Mouse (Mus musculus): ENCODE data around the gene Frmd4a. TPM values are rescaled to one million over a fixed set of nuclear protein-coding genes. Genes with fewer than 3 reads are reported as not detected.

Gene Frmd4a
- polyA plus RNA-seq, 1 experiment from 2014 or later: 35.9 TPM

DNA sequence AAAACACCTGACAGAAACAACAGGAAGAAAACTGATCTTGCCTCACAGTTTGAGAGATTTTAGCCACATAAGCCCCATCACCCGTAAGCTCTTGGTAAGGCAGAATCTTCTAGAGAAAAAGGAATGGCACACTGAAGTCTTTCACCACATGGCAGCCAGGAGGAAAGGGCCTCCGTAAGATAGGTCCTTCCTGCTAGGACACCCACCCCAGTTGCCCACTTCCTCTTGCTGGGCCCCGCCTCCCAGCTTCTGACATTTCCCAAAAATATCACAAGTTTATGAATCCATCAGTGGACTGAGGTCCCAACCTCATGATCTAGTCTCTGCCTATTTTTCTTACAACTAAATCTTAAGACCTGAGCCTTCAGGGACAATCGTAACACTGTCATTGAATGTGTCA is 373.6 kb downstream of the Frmd4a start:
- ATAC-seq (replicated peaks; ENCODE audit: low FRiP score): no peak
- no peaks in the 10 kb centered on the region for H3K27me3 ChIP-seq
- H3K9ac ChIP-seq: no peak overlapping the region

DNA sequence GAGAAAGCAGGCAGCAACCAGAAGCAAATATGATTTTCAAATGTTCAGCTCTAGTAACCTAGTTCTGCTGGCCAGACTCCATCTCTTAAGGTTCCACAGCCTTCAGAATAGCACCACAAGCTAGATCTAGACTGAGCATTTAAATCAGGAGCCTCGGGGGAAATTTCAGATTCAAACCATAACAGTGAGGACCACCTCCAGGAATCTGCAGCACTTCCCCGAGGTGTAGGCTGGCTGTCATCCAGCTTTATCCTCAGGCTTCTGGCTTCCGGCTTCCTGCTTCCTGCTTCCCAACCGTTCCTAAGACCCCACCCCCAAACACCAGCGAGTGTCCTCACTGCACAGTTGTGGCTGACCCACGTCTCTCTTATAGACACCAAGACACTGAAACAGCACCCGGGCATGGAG is 374.2 kb downstream of the Frmd4a start:
- H3K9me3 ChIP-seq (replicated peaks): no peaks in the 10 kb centered on the region
- ATAC-seq (replicated peaks; ENCODE audit: low FRiP score): peak; percentile 56
- no peaks in the 10 kb centered on the region for H3K27me3 ChIP-seq
- H3K36me3 ChIP-seq: no peaks in the 10 kb centered on the region
- H3K4me1 ChIP-seq: peaks cover 16% of the 10 kb centered on the region
- H3K27ac ChIP-seq: peak overlapping the region; percentile 79
- 33% methylated on average over 7 of the region's 7 CpGs for WGBS
- peak overlapping the region; percentile 29 for H3K4me2 ChIP-seq
- no peak overlapping the region for H3K9ac ChIP-seq
- 0 out of 2 replicates have a peak overlapping the region, but pooled peaks have one; percentile 12 for H3K4me3 ChIP-seq (replicated peaks)

More for the DNA sequence above, 373.6 kb downstream of the Frmd4a start:
- no peak overlapping the region for H3K4me2 ChIP-seq
- no peak overlapping the region for H3K4me3 ChIP-seq (replicated peaks)
- 77% methylated on average over 4 of the region's 4 CpGs for WGBS
- H3K27ac ChIP-seq: peak overlapping the region; percentile 79; the same call in 1 of the 2 replicates
- no peaks in the 10 kb centered on the region for H3K36me3 ChIP-seq
- no peaks in the 10 kb centered on the region for H3K9me3 ChIP-seq (replicated peaks)
- H3K4me1 ChIP-seq: peaks cover 20% of the 10 kb centered on the region

DNA sequence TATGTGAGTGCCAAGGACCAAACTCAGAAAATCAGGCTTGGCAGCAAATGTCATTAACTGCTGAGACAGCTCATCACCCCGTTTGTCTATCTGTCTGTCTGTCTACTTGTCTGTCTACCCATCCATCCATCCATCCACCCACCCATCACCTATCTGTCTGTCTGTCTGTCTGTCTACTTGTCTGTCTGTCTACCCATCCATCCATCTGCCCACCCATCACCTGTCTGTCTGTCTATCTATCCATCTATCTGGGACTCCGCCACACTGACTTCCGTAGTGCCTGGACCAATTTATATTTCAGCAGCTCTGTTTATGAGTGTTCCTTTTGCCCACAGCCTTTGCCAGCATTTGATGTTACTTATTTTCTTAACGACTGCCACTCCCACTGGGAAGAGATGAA is 375.5 kb downstream of the Frmd4a start:
- no peak for ATAC-seq (replicated peaks; ENCODE audit: low FRiP score)
- WGBS: 94% methylated on average over 4 of the region's 4 CpGs
- Histone ChIP-seq H3K9me3 (replicated peaks) (no peaks in the 10 kb centered on the region), H3K4me1 (peaks cover 13% of the 10 kb centered on the region), H3K36me3 (no peaks in the 10 kb centered on the region), H3K4me3 (replicated peaks) (no peak overlapping the region), H3K4me2 (no peak overlapping the region), H3K27me3 (no peaks in the 10 kb centered on the region), H3K27ac (no peak overlapping the region), H3K9ac (no peak overlapping the region)

GRCm38 (mm10) chr2:4394641-4395040 is 377.1 kb downstream of the Frmd4a start:
- no peak for ATAC-seq (replicated peaks; ENCODE audit: low FRiP score)
- WGBS: 73% methylated on average over 7 of the region's 7 CpGs
- H3K9ac ChIP-seq: no peak overlapping the region
- H3K36me3 ChIP-seq: no peaks in the 10 kb centered on the region
- H3K9me3 ChIP-seq (replicated peaks): no peaks in the 10 kb centered on the region
- no peak overlapping the region for H3K4me3 ChIP-seq (replicated peaks)
- no peak overlapping the region for H3K27ac ChIP-seq
- peaks cover 16% of the 10 kb centered on the region for H3K4me1 ChIP-seq
- no peaks in the 10 kb centered on the region for H3K27me3 ChIP-seq
- H3K4me2 ChIP-seq: no peak overlapping the region

- no peaks in the 10 kb centered on the region for H3K9me3 ChIP-seq (replicated peaks)
- H3K9ac ChIP-seq: no peak overlapping the region
- no peaks in the 10 kb centered on the region for H3K36me3 ChIP-seq
- WGBS: 75% methylated on average over 1 of the region's 1 CpGs
- 0 out of 2 replicates have a peak overlapping the region, but pooled peaks have one; percentile 4 for H3K27ac ChIP-seq
- peaks cover 27% of the 10 kb centered on the region for H3K4me1 ChIP-seq
- no peak for ATAC-seq (replicated peaks; ENCODE audit: low FRiP score)
- H3K27me3 ChIP-seq: no peaks in the 10 kb centered on the region
- no peak overlapping the region for H3K4me3 ChIP-seq (replicated peaks)
- no peak overlapping the region for H3K4me2 ChIP-seq
Measured at GRCm38 (mm10) chr2:4399721-4400120, 382.2 kb downstream of the Frmd4a start.

DNA sequence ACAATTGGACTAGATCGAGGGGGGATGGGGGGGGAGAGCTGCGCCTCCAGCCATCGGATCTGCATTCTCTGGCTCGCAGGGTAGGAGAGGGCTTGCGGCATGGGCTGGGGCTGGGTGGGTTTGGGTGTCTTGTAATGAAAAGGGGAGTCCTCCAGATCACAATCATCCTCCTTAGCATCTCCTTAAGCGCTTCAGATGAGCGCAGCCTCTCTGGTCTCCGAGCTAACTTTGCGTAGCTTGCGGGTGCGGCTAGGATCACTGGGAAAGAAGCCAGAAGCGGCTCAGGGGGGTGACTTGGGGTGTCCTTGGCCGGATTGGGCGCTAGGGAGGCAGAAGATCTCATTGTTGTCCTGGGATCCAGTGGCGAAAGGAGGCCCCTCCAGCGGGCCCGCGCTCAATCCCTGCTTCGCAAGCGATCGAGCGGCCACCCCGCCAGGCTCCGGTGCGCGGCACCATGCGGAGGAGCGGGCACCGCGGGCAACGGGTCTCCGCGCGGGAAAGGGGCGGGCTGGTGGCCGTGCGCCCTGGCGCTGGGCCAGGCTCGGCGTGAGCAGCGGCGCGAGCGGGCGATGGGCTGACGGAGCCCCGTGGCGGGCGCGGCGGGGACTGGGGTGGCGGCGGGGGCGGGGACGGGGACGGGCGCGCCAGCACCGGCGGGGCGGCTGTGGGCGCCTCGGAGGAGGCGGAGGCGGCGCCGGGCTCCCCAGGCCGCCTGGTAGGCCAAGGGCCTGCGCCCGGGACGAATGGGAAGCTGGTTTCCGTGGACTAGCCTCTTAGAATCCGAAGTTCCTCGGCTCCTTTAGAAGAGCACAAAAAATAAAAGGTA is 383.5 kb downstream of the Frmd4a start:
- under 1% methylated on average over 68 of the region's 74 CpGs for WGBS
- H3K4me1 ChIP-seq: peaks cover 27% of the 10 kb centered on the region
- ATAC-seq (replicated peaks; ENCODE audit: low FRiP score): peak; percentile 74
- H3K36me3 ChIP-seq: no peaks in the 10 kb centered on the region
- H3K4me3 ChIP-seq (replicated peaks): peak overlapping the region; percentile 74
- peak overlapping the region; percentile 88 for H3K27ac ChIP-seq
- H3K4me2 ChIP-seq: peak overlapping the region; percentile 94
- peak overlapping the region; percentile 81 for H3K9ac ChIP-seq
- H3K27me3 ChIP-seq: no peaks in the 10 kb centered on the region
- H3K9me3 ChIP-seq (replicated peaks): no peaks in the 10 kb centered on the region

- Histone ChIP-seq H3K27me3 (no peaks in the 10 kb centered on the region), H3K4me1 (peaks cover 27% of the 10 kb centered on the region), H3K9me3 (replicated peaks) (no peaks in the 10 kb centered on the region), H3K36me3 (no peaks in the 10 kb centered on the region), H3K9ac (peak overlapping the region; percentile 81), H3K4me3 (replicated peaks) (peak overlapping the region; percentile 74), H3K4me2 (peak overlapping the region; percentile 94), H3K27ac (peak overlapping the region; percentile 88)
- WGBS: 2% methylated on average over 28 of the region's 28 CpGs
- peak; percentile 62 for ATAC-seq (replicated peaks; ENCODE audit: low FRiP score)
Measured at GRCm38 (mm10) chr2:4401597-4402581, 384.4 kb downstream of the Frmd4a start.

DNA sequence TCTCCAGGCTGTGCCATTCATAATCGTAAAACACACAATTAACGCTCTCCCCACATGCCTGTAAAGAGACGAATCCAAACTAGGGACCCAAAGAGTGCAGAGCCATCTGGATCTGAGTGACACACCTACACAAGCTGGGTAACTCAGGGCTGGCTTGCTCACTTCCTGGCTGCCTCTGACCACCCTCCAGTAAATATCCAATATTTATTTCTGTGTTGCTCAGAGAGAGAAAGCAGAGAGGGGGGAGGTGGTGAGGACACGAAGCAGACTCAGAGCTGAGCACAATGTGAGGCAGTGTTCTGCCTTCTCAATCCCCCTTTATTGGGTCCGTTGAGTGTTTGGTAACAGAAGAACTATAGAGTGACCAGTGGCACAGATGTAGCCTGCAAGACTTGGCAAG is 389.5 kb downstream of the Frmd4a start:
- no peak overlapping the region for H3K4me2 ChIP-seq

DNA sequence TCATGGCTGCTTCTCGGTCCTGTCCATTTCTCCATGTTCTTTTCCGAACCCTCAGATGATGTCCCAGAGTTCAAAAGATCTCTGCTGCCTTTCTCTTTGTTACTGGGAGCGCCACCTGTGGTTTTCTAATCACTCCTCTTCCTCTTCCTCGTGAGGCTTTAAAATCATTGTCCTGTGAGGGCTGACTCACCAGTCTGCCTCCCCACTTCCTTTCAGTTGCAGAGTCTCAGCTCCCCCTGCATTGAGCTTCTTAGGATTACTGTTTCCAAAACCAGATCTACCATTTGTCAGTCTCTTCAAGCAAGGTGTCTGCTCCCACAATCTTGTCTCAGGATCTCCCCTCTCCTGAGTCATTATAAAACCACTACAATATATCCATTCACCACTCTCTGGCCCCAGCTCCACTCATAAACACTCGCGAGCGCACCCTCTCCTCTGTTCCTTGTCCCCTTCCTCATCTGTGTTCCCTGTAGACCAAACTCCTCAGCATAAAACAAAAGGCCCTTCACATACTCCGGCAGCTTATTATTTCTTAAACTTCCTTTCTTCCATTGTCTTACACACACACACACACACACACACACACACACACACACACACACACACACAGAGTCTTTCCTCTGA is 392.4 kb downstream of the Frmd4a start:
- Histone ChIP-seq H3K36me3 (no peaks in the 10 kb centered on the region), H3K27me3 (no peaks in the 10 kb centered on the region), H3K4me1 (peaks cover 18% of the 10 kb centered on the region; the same call in 1 of the 2 replicates), H3K4me2 (no peak overlapping the region), H3K9ac (no peak overlapping the region), H3K4me3 (replicated peaks) (no peak overlapping the region), H3K9me3 (replicated peaks) (no peaks in the 10 kb centered on the region), H3K27ac (peak overlapping the region; percentile 51; the same call in 1 of the 2 replicates)
- WGBS: 67% methylated on average over 8 of the region's 8 CpGs
- ATAC-seq (replicated peaks; ENCODE audit: low FRiP score): no peak

More for the DNA sequence above, 389.5 kb downstream of the Frmd4a start:
- Histone ChIP-seq H3K9me3 (replicated peaks) (no peaks in the 10 kb centered on the region), H3K36me3 (no peaks in the 10 kb centered on the region), H3K4me3 (replicated peaks) (no peak overlapping the region), H3K4me1 (peaks cover 20% of the 10 kb centered on the region), H3K27ac (no peak overlapping the region), H3K27me3 (no peaks in the 10 kb centered on the region), H3K9ac (no peak overlapping the region)
- WGBS: 68% methylated on average over 5 of the region's 5 CpGs
- no peak for ATAC-seq (replicated peaks; ENCODE audit: low FRiP score)

DNA sequence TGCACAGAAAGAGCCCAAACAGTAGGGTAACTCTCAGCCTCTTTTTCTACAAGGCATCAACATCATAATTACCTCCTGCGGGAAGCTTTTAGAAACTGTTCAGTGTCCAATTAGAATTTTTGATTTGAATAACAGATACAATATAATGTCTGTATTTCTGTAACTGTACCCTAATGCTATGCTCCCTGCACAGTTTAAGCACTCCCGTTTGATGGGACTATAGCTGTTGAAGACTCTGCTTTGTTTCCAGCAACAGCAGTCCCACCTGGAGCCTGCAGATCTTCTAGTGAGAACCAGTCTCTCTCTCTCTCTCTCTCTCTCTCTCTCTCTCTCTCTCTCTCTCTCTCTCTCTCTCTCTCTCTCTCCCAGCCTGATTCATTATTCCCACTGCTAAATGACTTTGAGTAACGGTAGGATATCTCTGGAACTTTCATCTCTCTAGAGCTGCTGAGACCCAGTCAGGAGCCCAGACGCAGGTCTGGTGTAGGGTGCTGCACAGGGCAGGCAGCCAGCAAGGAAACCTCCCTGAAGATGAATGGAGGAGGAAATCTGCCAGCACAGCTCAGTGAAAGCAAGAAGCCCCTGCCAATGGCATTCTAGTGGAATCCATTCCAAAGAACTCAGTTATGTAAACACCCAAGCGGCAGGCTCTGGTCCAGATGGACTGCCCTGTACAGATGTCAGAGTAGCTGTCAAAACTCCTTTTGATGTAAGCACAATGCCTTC is 395.5 kb downstream of the Frmd4a start:
- H3K36me3 ChIP-seq: no peaks in the 10 kb centered on the region
- H3K27ac ChIP-seq: no peak overlapping the region
- WGBS: 39% methylated on average over 5 of the region's 5 CpGs
- no peak overlapping the region for H3K4me3 ChIP-seq (replicated peaks)
- H3K9me3 ChIP-seq (replicated peaks): no peaks in the 10 kb centered on the region
- H3K9ac ChIP-seq: no peak overlapping the region
- peaks cover 18% of the 10 kb centered on the region; the same call in 1 of the 2 replicates for H3K4me1 ChIP-seq
- H3K27me3 ChIP-seq: no peaks in the 10 kb centered on the region
- H3K4me2 ChIP-seq: no peak overlapping the region
- no peak for ATAC-seq (replicated peaks; ENCODE audit: low FRiP score)
